Mouse (Mus musculus) olfactory bulb, adult 2 months (tissue): ENCODE data around the gene Atg16l1.

ENCODE experiments used
- CTCF ChIP-seq: fragments of 200-500 bp; IDR thresholded peaks from 2 replicates; pipeline ENCODE4 v1.5.1; 2012; ENCODE audit warnings: low read depth, mild to moderate bottlenecking, low read length, moderate library complexity; ENCODE audit not compliant: insufficient read depth
- POLR2A ChIP-seq: fragments of 200-500 bp; IDR thresholded peaks from 2 replicates; pipeline ENCODE4 v1.6.1; 2012; ENCODE audit warnings: mild to moderate bottlenecking, low read depth, low read length, moderate library complexity; ENCODE audit not compliant: insufficient read depth

GRCm38 (mm10) chr1:87755641-87756470, at the start of gene Atg16l1:
- TF ChIP-seq CTCF (peak; percentile 44), POLR2A (peak; percentile 53; the same call in 1 of the 2 replicates)
